Mouse (Mus musculus) midbrain, embryonic 12.5 days (tissue): ENCODE data around the gene Tbc1d9b. TPM values are rescaled to one million over a fixed set of nuclear protein-coding genes. Genes with fewer than 3 reads are reported as not detected.

Experiments
- ATAC-seq: fragments of 200-750 bp; cut with Nextera tagmentation; 2 replicates; pipeline ENCODE4 v1.8.0; 2017; ENCODE audit warnings: low read depth, moderate TSS enrichment, moderate library complexity; ENCODE audit not compliant: low FRiP score
- H3K27ac ChIP-seq: fragments of 300-500 bp; sonication (generic); replicated peaks from 2 replicates; pipeline ENCODE4 v1.5.1; 2016; ENCODE audit warnings: mild to moderate bottlenecking
- H3K27me3 ChIP-seq: fragments of 300-500 bp; sonication (generic); 2 replicates; pipeline ENCODE4 v1.6.1; 2016; ENCODE audit warnings: mild to moderate bottlenecking
- H3K36me3 ChIP-seq: fragments of 300-500 bp; sonication (generic); 2 replicates; pipeline ENCODE4 v1.6.1; 2016
- H3K4me1 ChIP-seq: fragments of 300-500 bp; sonication (generic); 2 replicates; pipeline ENCODE4 v1.6.1; 2016
- H3K4me2 ChIP-seq: fragments of 300-500 bp; sonication (generic); replicated peaks from 2 replicates; pipeline ENCODE4 v1.6.1; 2016; ENCODE audit warnings: mild to moderate bottlenecking, moderate library complexity
- H3K4me3 ChIP-seq: fragments of 300-500 bp; sonication (generic); 2 replicates; pipeline ENCODE4 v1.5.1; 2016; ENCODE audit warnings: mild to moderate bottlenecking
- H3K9ac ChIP-seq: fragments of 300-500 bp; sonication (generic); replicated peaks from 2 replicates; pipeline ENCODE4 v1.6.1; 2016; ENCODE audit warnings: mild to moderate bottlenecking, moderate library complexity
- H3K9me3 ChIP-seq: fragments of 300-500 bp; sonication (generic); 2 replicates; pipeline ENCODE4 v1.6.1; 2016; ENCODE audit warnings: mild to moderate bottlenecking
- WGBS: fragments of 180-500 bp; shearing (Covaris S2); methylation state at CpG from one replicate; pipeline ENCODE4 v1.1.7; 2016; 5-methylcytosine and 5-hydroxymethylcytosine counted together
- polyA plus RNA-seq: library from polyadenylated mRNA; unstranded; fragments of >200 nt; fragmentation: Nextera tagmentation; extraction: Ambion mirVana; gene quantifications from 2 replicates; pipeline ENCODE4 v1.2.1, GENCODE M21; 2016

The Tbc1d9b gene
- polyA plus RNA-seq, 1 experiment from 2014 or later = 45.2 TPM

DNA sequence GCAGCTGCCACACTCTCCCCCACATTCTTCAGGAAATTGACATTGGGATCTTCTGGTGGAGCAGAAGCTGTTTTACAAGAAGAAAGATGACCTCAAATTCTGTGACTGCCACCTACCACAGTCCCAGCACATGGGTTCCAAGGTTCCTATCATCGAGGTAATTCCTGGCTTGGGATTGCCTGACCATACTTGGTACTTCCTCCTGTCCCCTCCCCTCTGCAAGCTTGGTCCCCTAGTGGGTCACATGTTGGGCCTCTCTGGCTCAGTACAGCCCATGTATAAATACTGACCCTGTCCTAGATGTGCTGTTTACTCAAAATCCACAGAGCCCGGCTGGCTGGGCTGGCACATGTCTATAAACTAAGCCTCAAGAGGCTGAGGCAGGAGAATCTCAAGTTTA lies 74.8 kb downstream of the Tbc1d9b start:
- Histone ChIP-seq H3K36me3 (peaks cover 66% of the 10 kb centered on the region), H3K9me3 (no peaks in the 10 kb centered on the region), H3K27ac (no peak overlapping the region), H3K9ac (no peak overlapping the region), H3K4me2 (no peak overlapping the region), H3K27me3 (no peaks in the 10 kb centered on the region), H3K4me1 (peaks cover 7% of the 10 kb centered on the region), H3K4me3 (no peak overlapping the region)
- 96% methylated on average over 2 of the region's 2 CpGs for WGBS
- ATAC-seq = no peak

GRCm38 (mm10) chr11:50207344-50207743 lies 76.1 kb downstream of the Tbc1d9b start:
- H3K36me3 ChIP-seq = peaks cover 53% of the 10 kb centered on the region
- no peak for ATAC-seq

DNA sequence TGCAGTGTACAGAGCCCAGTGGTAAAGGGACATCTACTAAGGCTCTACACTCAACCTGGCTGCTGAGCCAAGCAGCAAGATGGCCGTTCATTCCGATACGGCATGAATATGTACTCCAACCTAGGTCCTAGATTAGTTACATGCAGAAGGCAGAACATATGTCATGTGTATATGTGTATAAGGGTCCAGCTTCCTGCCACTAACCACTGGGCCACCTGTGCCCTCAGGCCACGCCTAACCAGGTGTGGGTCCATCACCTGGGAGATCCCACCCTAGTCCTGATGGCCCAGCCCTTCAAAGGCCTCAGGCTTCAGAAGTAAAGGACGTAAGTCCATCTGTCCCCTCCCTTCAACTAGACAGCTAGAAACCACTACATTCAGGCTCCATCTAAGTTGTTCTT lies 76.8 kb downstream of the Tbc1d9b start:
- H3K4me2 ChIP-seq = no peak overlapping the region
- H3K4me3 ChIP-seq = no peak overlapping the region
- ATAC-seq = no peak
- peaks cover 46% of the 10 kb centered on the region for H3K36me3 ChIP-seq
- peaks cover 7% of the 10 kb centered on the region for H3K4me1 ChIP-seq
- WGBS = 97% methylated on average over 5 of the region's 5 CpGs
- no peak overlapping the region for H3K27ac ChIP-seq
- no peaks in the 10 kb centered on the region for H3K27me3 ChIP-seq
- no peaks in the 10 kb centered on the region for H3K9me3 ChIP-seq
- H3K9ac ChIP-seq = no peak overlapping the region

More at GRCm38 (mm10) chr11:50207344-50207743, 76.1 kb downstream of the Tbc1d9b start:
- Histone ChIP-seq H3K4me1 (peaks cover 7% of the 10 kb centered on the region), H3K9me3 (no peaks in the 10 kb centered on the region), H3K4me3 (no peak overlapping the region), H3K27ac (no peak overlapping the region), H3K4me2 (no peak overlapping the region), H3K27me3 (no peaks in the 10 kb centered on the region), H3K9ac (no peak overlapping the region)
- 96% methylated on average over 14 of the region's 14 CpGs for WGBS

DNA sequence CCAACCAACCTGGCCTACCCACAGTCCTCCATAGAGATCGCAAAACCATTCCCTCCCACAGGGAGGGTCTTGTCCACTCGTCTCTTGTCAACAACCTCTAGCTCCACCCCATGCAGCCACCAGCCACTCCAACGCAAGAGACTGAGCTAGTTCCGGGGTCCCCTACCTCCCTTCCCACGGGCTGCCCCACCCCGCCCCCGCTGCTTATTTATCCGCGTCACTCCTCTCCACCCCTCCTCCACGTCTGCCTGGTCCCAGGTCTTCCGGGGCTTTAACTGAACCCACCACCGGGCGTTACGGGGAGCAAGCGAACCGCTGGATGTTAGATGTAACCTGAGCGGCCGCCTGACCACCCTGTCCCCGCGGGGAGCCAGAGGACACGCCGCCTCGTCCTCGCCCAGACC lies 78.9 kb downstream of the Tbc1d9b start:
- Histone ChIP-seq H3K4me2 (peak overlapping the region; percentile 62), H3K4me1 (peaks cover 7% of the 10 kb centered on the region), H3K36me3 (peaks cover 28% of the 10 kb centered on the region), H3K9me3 (no peaks in the 10 kb centered on the region), H3K4me3 (peak overlapping the region; percentile 92), H3K9ac (peak overlapping the region; percentile 87), H3K27ac (peak overlapping the region; percentile 95), H3K27me3 (no peaks in the 10 kb centered on the region)
- WGBS = under 1% methylated on average over 24 of the region's 24 CpGs
- ATAC-seq = peak; percentile 94

GRCm38 (mm10) chr11:50210505-50211151 lies 79.4 kb downstream of the Tbc1d9b start, which contains the start of the genes Sqstm1 and Mgat4b:
Gene Sqstm1, minus strand, starts transcription at chr11:50210827.
Gene Mgat4b, plus strand, starts transcription at chr11:50210890.
- ATAC-seq = peak; percentile 87
- Histone ChIP-seq H3K9me3 (no peaks in the 10 kb centered on the region), H3K4me2 (peak within 1 kb of the TSS; percentile 62), H3K9ac (peak within 1 kb of the TSS; percentile 87), H3K4me1 (peaks cover 8% of the 10 kb centered on the region), H3K36me3 (peaks cover 23% of the 10 kb centered on the region), H3K4me3 (peak within 1 kb of the TSS; percentile 92), H3K27ac (peak within 1 kb of the TSS; percentile 95), H3K27me3 (no peaks in the 10 kb centered on the region)
- under 1% methylated on average over 47 of the region's 48 CpGs for WGBS

GRCm38 (mm10) chr11:50211322-50212059 lies 80.3 kb downstream of the Tbc1d9b start:
- Histone ChIP-seq H3K4me3 (peak overlapping the region; percentile 92; the same call in 1 of the 2 replicates), H3K9ac (no peak overlapping the region), H3K27me3 (peaks cover 3% of the 10 kb centered on the region; the same call in 1 of the 2 replicates), H3K36me3 (peaks cover 14% of the 10 kb centered on the region), H3K4me2 (peak overlapping the region; percentile 62), H3K9me3 (no peaks in the 10 kb centered on the region), H3K4me1 (peaks cover 15% of the 10 kb centered on the region), H3K27ac (no peak overlapping the region)
- ATAC-seq = no peak
- 82% methylated on average over 3 of the region's 3 CpGs for WGBS

DNA sequence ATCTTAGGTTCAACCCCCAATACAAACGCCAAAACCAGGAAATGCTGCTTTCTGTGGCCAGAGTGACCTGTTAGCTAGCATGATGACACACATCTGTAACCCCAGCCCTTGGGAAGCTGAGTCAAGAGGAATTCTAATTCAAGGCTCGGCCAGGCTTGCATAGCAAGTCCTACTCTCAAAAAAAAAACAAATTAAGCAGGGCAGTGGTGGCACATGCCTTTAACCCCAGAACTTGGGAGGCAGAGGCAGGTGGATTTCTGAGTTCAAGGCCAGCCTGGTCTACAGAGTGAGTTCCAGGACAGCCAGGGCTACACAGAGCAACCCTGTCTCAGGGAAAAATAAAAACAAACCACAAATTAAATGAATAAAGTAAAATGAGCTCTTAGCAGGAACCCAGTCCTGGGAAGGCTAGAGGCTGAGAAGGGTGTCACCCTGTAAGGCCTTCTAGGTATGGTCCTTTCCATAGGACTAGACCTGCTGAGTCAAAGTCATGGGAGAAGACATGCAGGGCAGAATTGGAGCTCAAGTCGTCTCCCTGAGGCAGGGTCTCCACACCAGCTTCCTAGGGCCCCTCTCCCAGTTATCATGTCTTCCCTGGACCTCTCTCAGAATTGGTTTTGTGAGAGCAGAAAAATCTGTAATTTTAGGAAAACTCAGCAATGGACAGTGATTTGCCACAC lies 81.0 kb downstream of the Tbc1d9b start:
- Histone ChIP-seq H3K27me3 (peaks cover 4% of the 10 kb centered on the region; the same call in 1 of the 2 replicates), H3K4me1 (peaks cover 15% of the 10 kb centered on the region), H3K36me3 (peaks cover 7% of the 10 kb centered on the region), H3K4me3 (no peak overlapping the region), H3K9me3 (no peaks in the 10 kb centered on the region), H3K9ac (no peak overlapping the region), H3K27ac (no peak overlapping the region), H3K4me2 (no peak overlapping the region)
- 77% methylated on average over 3 of the region's 3 CpGs for WGBS
- no peak for ATAC-seq

DNA sequence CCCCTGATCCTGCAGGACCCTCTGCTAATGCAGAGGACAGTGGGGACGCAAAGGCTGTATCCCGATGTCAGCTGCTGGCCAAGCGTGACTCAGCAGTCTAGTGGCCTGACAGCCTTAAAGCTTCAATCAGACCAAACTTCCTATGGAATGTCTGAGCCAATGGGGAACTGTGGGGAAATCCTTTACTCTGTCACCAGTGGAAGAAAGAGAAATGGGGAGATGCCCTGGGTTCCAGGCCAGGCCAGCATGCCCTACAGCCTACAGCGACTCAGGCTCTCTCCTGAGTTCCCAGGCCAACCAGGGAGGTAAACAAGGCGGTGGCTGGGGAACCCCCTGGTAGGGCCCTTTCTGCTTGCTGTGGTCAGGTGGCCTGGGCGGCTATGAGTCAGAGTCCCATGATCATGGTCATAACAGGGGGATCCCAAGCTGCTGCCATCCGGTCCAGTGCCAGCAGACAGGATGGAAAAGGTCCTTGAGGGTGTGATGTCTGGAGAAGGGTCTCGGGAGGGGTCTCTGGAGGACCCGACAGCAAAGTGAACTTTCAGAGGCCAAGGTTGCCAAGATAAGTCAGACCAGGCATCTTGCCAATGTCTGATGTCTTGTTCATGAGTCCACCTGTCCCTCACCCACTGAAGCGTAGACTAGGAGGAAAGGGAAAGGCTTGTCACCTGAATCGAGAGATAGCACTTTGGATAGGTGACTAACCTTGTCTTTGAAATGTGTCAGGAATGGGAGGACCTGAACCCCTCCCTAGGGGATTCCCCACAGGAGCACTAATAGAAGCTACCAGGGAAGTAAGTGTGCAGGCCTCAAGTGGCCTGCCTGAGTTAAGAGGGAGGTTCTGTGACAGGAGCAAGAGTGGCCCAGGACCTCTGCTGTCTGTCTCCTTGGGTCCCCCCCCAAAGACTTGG lies 81.9 kb downstream of the Tbc1d9b start:
- Histone ChIP-seq H3K27ac (no peak overlapping the region), H3K9ac (no peak overlapping the region), H3K4me3 (no peak overlapping the region), H3K4me1 (peaks cover 15% of the 10 kb centered on the region), H3K9me3 (no peaks in the 10 kb centered on the region), H3K36me3 (no peaks in the 10 kb centered on the region), H3K27me3 (peaks cover 4% of the 10 kb centered on the region; the same call in 1 of the 2 replicates), H3K4me2 (no peak overlapping the region)
- 63% methylated on average over 11 of the region's 11 CpGs for WGBS
- no peak for ATAC-seq

- no peak overlapping the region for H3K9ac ChIP-seq
- no peaks in the 10 kb centered on the region for H3K36me3 ChIP-seq
- ATAC-seq = no peak
- WGBS = 89% methylated on average over 6 of the region's 6 CpGs
- H3K27ac ChIP-seq = no peak overlapping the region
- peaks cover 4% of the 10 kb centered on the region; the same call in 1 of the 2 replicates for H3K27me3 ChIP-seq
- H3K4me3 ChIP-seq = no peak overlapping the region
- no peaks in the 10 kb centered on the region for H3K9me3 ChIP-seq
- no peak overlapping the region for H3K4me2 ChIP-seq
- peaks cover 8% of the 10 kb centered on the region; the same call in 1 of the 2 replicates for H3K4me1 ChIP-seq
Measured at GRCm38 (mm10) chr11:50214631-50215030, 83.4 kb downstream of the Tbc1d9b start.

DNA sequence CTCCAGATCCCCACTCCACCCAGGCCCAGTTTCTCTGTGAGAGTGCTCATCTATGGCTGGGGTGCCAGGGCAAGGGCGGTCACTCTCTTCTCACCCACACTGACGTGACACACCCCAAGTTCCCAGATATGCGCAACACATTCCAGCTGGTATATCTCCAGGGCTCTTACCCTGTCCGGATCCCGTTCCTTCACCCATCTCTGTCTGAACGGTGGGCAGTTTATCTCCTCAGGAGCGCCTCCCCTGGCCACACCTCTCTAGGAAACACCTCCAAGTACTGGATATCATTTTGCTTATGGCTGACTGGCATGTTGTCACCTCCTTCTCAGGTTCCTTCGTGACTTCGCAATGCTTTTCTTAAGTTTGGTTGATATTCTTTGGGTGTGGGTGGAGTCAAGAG lies 84.4 kb downstream of the Tbc1d9b start:
- Histone ChIP-seq H3K9ac (no peak overlapping the region), H3K27ac (no peak overlapping the region), H3K4me2 (no peak overlapping the region), H3K36me3 (no peaks in the 10 kb centered on the region), H3K27me3 (peaks cover 4% of the 10 kb centered on the region; the same call in 1 of the 2 replicates), H3K4me3 (no peak overlapping the region), H3K9me3 (no peaks in the 10 kb centered on the region), H3K4me1 (peaks cover 8% of the 10 kb centered on the region; the same call in 1 of the 2 replicates)
- WGBS = 23% methylated on average over 9 of the region's 9 CpGs
- ATAC-seq = no peak

DNA sequence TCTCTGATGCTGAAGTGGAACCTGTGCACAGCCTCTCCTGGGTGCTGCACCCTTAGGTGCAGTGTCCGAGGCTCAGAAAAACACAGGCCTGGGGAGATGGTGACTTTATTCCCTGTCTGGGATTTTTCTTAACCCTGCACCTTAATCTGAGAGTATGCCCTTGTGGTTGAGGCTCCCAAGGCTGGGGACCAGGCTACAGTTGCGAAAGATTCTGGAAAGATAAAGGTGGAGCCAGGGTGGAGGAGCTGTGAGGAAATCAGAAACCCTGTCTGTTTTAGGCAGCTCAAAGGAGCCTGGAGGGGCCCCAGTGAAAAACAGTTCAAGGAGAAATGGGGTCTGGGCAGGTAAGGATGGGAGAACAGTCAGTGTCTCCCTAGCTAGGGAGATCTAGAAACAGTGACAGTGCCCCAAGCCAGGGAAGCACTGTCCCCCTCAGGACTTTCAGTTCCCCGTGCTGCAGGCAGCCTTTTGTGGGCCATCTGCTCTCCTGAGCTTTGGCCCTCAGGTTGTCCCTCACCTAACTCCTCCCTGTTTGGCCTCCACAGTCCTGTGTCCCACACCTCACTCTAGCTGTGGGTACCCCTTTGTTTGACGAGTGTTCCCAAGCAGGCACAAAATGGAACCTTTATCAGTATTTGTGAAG lies 85.6 kb downstream of the Tbc1d9b start:
- H3K27ac ChIP-seq = no peak overlapping the region
- no peak overlapping the region for H3K4me2 ChIP-seq
- ATAC-seq = no peak
- peaks cover 8% of the 10 kb centered on the region; the same call in 1 of the 2 replicates for H3K4me1 ChIP-seq
- WGBS = 76% methylated on average over 4 of the region's 4 CpGs
- no peak overlapping the region for H3K4me3 ChIP-seq
- no peaks in the 10 kb centered on the region for H3K9me3 ChIP-seq
- no peaks in the 10 kb centered on the region for H3K36me3 ChIP-seq
- H3K27me3 ChIP-seq = peaks cover 4% of the 10 kb centered on the region; the same call in 1 of the 2 replicates
- H3K9ac ChIP-seq = no peak overlapping the region
